Mouse (Mus musculus): ENCODE measurements around the gene Fgfr1op.
"Not testable (repeated sequence)": the region's sequence is repeated elsewhere in the genome, so short reads cannot be mapped to it uniquely, and the experiment has no call there.

DNA sequence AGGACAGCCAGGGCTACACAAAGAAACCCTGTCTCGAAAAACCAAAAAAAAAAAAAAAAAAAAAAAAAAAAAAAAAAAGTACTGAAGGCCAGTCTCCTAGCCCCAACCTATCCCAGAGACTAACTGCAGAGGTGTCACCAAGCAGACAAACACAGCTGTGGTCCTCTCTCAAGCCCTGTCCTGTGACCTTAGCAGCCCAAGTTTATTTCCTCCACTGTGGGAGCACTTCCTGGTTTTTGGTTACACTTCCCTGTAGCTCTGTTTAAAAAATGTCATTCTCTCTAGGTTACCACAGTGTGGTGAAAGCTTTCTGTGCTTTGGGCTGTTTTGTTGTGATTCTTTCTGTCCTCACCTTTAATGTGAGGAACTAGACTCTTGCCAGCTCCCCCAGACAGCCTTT lies 6.7 kb upstream of the Fgfr1op start:
- TF ChIP-seq CTCF (IDR thresholded peaks at IDR 0.05; ENCODE audit: low read depth, low read length); GATA1 (IDR thresholded peaks at IDR 0.05; ENCODE audit: borderline replicate concordance, low read length); GATA2 (IDR thresholded peaks at IDR 0.05; ENCODE audit: borderline replicate concordance, low read depth, low read length); POLR2AphosphoS5 (IDR thresholded peaks at IDR 0.05; ENCODE audit: insufficient replicate concordance, low read depth, low read length): not testable (repeated sequence)

Measured in G1E (cell line).